Mouse (Mus musculus): ENCODE results near the gene Haus5.

Haus5 gene

GRCm38 (mm10) chr7:30664529-30665200 lies at the start of gene Haus5:
TSS of gene Haus5 (minus strand) at chr7:30664994.
- in situ Hi-C loops (cut with MboI; ENCODE audit: low sequenced_read_pairs) = no loop called here

DNA sequence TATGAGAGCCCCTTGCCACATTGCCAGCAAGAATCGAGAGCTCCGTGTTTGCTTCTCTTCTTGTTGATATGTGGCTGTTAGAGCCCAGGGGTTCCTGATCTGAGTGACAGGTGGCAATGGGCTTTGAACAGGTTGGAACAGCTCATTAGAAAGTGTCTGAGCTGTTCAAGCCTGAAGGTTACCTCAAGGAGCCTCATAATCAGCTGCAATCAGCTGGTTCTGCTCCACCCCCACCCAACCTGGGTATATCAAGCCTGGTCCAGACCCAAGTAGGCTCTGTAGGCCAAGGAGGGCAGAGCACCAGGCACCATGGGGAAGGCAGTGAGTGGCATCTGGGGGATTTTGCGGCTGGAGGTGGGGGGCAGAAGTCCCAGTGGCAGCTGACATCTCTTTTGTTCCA lies 47.1 kb upstream of the Haus5 start, which contains the start of gene Atp4a:
TSS of gene Atp4a (plus strand) at position 268 of the 400 bp plus-strand sequence.
- in situ Hi-C loops (cut with MboI; ENCODE audit: low sequenced_read_pairs) = no loop called here

GRCm38 (mm10) chr7:30707441-30707840 lies 42.6 kb upstream of the Haus5 start:
- in situ Hi-C loops (cut with MboI; ENCODE audit: low sequenced_read_pairs) = no loop called here

GRCm38 (mm10) chr7:30706214-30706882 lies 41.6 kb upstream of the Haus5 start:
- in situ Hi-C loops (cut with MboI; ENCODE audit: low sequenced_read_pairs) = no loop called here

DNA sequence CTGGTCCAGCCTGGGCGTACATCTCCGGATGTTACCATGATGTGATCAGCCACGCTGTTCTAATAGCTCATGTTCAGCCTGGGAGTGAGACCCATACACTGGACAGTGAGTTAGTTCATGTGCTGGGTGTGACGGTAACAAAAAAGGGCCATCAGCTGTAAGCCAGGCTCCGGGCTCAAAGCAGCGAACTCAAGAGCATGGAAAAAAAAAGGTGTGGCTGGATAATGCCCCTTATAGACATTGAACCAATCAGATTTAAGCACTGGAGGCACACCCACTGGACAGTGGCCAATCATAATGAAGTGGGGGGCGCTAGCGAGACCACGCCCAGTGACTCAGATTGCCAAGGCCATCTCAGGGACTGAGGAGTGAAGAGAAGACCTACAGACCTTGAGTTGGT lies 33.8 kb upstream of the Haus5 start, which contains the start of gene 2200002J24Rik:
TSS of gene 2200002J24Rik (plus strand) at position 338 of the 400 bp plus-strand sequence.
- in situ Hi-C loops (cut with MboI; ENCODE audit: low sequenced_read_pairs) = no loop called here

DNA sequence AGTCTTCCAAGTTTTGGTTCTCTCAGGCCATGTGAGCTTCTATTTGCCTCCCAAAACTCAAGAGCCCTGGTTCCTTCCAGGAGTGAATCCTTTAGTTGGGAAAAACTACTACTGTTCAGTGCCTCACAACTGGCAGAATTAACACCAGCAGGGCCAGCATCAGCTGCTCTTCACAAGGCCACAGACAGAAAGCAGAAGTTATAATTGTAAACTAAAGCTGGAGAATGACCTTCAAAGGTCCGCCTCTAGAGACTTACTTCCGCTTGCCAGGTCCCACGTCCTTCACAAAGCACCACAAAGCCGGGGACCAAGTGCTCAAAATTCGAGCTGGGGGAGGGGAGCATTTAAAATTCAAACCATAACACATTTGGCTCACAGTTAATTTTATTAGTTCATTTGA lies 33.3 kb upstream of the Haus5 start:
- in situ Hi-C loops (cut with MboI; ENCODE audit: low sequenced_read_pairs) = no loop called here

DNA sequence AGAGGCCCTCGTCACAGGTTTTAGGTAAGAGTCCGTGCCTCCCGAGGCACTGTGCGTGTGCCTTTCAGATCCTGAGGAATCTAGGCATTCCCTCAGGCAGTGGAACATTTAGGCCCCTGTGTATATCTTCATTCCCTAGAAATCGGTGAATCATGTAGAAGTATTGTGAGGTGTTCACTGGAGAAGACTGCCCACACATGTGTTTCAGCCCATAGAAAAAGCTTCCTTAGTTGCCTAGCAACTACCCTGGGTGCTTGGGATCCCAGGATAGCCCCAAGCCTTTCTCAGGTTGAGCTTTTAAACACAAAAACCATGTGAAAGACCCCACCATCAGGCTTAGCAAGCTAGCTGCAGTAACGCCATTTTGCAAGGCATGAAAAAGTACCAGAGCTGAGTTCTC lies 23.5 kb upstream of the Haus5 start:
- in situ Hi-C loops (cut with MboI; ENCODE audit: low sequenced_read_pairs) = no loop called here

DNA sequence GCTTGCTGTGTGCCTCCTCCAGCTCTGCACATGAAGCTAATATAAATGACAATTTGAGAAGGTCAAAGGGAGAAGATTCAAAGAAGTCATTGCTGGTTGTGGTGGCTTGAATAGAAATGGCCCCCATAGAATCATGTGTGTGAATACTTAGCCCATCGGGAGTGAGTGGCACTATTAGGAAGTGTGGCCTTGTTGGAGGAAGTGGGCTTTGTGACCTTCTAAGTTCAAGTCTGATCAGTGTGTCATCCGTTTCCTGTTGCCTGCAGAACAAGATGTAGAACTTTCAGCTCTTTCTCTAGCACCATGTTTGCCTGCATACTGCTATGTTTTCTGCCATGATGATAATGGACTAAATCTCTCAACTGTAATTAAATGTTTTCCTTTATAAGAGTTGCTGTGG lies 18.6 kb upstream of the Haus5 start:
- in situ Hi-C loops (cut with MboI; ENCODE audit: low sequenced_read_pairs) = no loop called here

DNA sequence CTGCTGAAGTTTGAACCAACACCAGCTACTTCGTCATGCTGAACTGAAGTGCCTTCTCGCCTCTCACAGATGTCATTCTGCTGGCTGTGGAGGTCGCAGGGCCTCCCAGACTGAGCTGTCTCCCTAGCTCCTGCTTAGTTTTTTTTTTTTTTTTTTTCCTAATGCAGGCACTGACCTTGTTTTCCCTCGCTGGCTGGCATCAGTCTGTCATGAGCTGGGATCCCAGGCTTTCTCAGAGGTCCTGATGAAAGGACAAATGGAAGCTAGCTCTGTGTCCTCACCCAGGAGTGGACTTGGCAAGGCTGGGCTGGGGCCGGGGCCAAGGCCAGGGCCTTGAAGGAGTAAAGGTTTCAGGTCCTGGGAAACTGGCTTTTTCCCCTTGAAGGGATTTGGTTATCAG lies 17.1 kb upstream of the Haus5 start:
- in situ Hi-C loops (cut with MboI; ENCODE audit: low sequenced_read_pairs) = no loop called here

- in situ Hi-C loops (cut with MboI; ENCODE audit: low sequenced_read_pairs) = no loop called here
Observed at GRCm38 (mm10) chr7:30678263-30678975, 13.6 kb upstream of the Haus5 start.

DNA sequence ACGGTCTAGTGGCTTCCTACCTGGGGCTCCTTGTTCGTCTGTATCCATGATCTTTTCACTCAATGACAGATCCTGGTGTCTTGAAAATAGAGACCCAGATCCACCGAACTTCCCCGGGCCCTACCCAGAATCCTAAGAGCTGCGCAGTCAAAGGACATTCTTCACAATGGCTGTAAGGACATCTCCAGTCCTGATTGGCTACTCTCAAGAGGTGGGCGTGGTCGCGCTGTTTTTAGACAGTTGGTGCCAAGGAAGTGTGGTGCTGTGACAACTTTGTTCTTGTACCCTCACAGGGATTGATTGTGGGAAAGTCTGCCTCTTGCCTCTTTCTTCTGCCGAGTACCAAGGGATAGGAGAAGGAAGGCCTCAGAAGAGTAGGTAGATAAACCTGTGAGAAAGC lies 6.7 kb upstream of the Haus5 start, which contains the start of gene Pmis2:
TSS of gene Pmis2 (minus strand) at position 126 of the 400 bp plus-strand sequence.
- in situ Hi-C loops (cut with MboI; ENCODE audit: low sequenced_read_pairs) = no loop called here

DNA sequence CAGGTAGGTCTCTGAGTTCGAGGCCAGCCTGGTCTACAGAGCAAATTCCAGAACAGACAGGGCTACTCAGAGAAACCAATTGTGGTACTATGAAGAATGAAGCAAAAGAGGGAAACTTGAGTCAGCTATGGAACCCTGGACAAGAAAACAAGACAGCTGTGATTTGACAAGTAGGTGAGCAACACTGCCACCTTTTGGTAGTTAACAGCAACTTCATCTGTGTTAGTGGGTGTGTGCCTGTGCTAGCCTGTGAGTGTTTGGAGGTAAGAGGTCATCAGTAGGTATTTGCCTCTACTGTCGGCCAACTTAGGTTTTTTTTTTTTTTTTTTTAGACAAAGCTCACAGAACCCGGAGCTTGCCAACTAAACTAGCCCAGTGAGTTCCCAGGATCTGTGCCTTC lies 4.4 kb upstream of the Haus5 start:
- in situ Hi-C loops (cut with MboI; ENCODE audit: low sequenced_read_pairs) = no loop called here

GRCm38 (mm10) chr7:30665321-30665720 lies 527 bp upstream of the Haus5 start:
- in situ Hi-C loops (cut with MboI; ENCODE audit: low sequenced_read_pairs) = no loop called here

- in situ Hi-C loops (cut with MboI; ENCODE audit: low sequenced_read_pairs) = no loop called here
Observed at GRCm38 (mm10) chr7:30649591-30650540, 14.9 kb downstream of the Haus5 start, which contains the start of gene Rbm42. TSS of gene Rbm42 (minus strand) at chr7:30650317.

DNA sequence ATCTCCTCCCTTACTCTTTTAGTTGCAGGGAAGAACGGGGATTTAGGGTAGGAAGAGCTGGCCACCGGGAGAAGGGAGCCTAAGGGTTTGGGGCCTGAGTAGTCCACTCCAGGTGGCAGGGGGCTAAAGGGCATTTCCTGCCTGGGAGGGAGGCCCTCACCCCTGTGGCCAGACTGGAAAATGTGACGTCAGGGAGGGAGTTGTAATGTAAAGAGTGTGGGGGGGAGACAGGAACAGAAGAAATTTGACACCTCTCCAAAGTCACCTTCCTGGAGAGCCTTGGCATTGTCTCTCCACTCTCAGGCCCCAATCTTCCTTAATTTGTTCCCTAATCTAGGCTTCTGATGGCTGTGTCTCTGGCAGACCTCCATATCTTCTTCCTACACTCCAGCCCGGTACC lies 25.7 kb downstream of the Haus5 start:
- in situ Hi-C loops (cut with MboI; ENCODE audit: low sequenced_read_pairs) = no loop called here

DNA sequence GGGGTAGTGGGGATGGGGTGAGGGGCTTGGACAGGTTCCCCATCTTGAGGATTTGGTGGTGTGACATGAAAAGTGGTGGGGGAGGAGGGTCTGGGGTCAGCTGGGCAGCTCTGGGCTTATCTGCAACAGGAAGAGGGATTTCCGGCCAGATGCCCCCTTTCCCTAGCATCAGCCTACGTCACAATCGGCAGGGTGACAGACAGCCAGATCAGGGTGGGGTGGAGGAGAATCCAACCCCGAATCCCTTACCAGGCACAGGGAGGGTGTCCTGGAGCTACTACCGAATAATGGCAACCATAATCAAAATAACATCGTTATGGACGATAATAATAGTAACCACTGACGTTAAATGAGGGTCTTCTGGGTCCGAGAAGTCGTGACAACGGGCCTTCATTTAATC lies 28.4 kb downstream of the Haus5 start:
- in situ Hi-C loops (cut with MboI; ENCODE audit: low sequenced_read_pairs) = no loop called here

DNA sequence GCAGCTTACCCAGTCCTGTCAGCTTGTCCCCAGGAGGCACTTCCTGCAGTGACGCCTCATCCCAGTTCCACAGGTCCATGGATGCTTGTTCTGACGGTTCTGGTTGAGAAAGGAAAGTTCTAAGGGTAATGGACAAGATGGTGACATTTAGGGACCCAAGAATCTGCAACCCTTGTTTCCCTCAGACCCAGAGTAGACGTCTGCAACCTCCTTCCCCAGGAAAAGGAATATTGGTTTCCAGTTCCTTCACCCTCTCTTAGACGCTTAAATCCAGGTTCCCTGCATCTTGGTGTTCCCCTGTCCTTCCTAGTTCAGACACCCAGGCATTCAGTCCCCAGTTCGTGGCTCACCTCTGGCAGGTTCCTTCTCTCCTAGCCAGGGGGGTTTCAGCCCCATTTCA lies 29.0 kb downstream of the Haus5 start, which contains the start of gene Etv2:
TSS of gene Etv2 (minus strand) at position 101 of the 400 bp plus-strand sequence.
- in situ Hi-C loops (cut with MboI; ENCODE audit: low sequenced_read_pairs) = no loop called here

DNA sequence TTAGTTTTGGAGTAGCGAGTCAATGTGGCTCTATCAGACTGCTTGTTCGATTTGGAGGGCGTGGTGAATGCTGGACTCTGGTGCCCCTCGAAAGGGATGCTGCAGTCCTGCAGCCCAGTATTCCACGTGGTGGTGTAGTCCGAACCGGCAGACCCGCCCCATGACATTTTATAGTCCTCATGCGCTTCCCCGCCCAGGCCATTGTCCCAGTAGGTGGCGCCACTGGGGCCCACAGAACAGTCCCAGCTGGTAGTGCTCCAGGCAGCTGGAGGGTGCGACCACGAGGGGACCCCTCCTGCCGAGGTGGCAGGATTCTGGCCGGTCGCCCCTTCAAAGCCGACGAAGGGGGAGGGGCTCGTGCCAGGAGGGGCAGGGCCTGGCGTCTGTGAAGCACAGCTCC lies 30.2 kb downstream of the Haus5 start:
- in situ Hi-C loops (cut with MboI; ENCODE audit: low sequenced_read_pairs) = no loop called here

GRCm38 (mm10) chr7:30633762-30634412 lies 30.9 kb downstream of the Haus5 start:
- in situ Hi-C loops (cut with MboI; ENCODE audit: low sequenced_read_pairs) = no loop called here

DNA sequence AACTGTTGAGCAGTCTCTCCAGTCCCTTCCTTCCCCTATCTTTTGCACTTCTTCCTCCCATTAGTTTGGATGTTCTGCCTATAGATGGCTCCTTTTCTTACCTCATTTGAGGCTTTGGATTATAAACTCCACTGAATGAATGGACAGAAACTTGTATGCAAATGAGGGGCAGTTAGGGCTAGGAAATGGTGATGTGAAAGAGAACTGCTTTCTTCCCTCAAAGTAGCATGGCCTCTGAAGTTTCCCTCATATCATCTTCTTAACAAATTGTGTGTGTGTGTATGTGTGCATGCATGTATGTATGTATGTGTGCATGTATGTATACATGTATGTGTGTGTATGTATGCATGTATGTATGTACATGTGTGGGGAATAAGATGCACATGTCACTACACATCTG lies 35.8 kb downstream of the Haus5 start:
- in situ Hi-C loops (cut with MboI; ENCODE audit: low sequenced_read_pairs) = no loop called here

Data from CH12F3 (cell line).